Mouse (Mus musculus): ENCODE measurements around the gene Slc35f3. TPM values are rescaled to one million over a fixed set of nuclear protein-coding genes. Genes with fewer than 3 reads are reported as not detected.

Gene Slc35f3
- 0.18 and 0.21 TPM in 2 replicates for total RNA-seq (2012; rRNA removed)

DNA sequence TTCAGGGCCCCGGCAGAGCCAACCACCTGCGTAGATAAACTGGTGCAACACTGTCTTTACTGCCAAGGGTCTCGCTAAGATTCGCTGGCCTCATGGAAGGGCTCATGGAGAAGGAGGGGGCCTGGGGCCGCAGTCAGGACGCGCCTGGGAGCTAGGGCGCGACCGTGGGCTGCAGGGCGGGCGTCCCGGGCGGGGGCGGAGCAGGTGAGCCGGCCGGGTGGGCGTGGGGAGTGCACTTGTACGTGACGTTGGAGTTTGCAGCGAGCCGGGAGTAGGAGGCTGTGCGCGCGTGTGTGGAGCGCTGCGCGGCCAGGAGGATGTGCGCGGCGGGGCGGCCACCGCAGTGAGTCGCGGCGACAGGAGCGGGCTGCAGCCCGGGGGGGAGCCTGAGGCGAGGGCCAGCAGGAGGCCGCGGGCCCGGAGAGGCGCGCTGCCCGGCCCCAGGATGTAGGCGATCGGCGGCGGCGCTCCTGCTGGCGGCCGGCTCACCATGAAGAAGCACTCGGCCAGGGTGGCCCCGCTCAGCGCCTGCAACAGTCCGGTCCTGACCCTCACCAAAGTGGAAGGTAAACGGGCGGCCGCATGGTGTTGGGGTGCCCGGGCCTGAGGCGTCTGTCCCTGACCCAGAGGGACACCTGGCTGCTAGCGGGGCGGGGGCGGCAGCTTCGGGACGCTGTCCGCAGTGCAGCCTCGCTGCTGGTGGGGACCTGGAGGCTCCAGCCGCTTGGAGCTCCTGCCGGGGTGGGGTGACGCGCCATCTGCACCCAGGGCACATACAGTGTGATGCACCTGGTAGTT lies at the start of gene Slc35f3:
Slc35f3 (plus strand) TSS at position 263 of the 798 bp plus-strand sequence.
- peak within 1 kb of the TSS; percentile 54 for H3K9ac ChIP-seq (ENCODE audit: insufficient read depth, low read depth, low read length, poor library complexity, severe bottlenecking)
- TF ChIP-seq HCFC1 (IDR thresholded peaks at IDR 0.05; ENCODE audit: borderline replicate concordance, insufficient read depth, low read length) (no peak), ZNF384 (IDR thresholded peaks at IDR 0.05; ENCODE audit: low read depth, low read length) (no peak), CHD2 (IDR thresholded peaks at IDR 0.05; ENCODE audit: low read depth, low read length) (no peak), MAFK (IDR thresholded peaks at IDR 0.05; ENCODE audit: insufficient read depth, low read depth, low read length) (no peak), ZC3H11A (IDR thresholded peaks at IDR 0.05; ENCODE audit: borderline replicate concordance, low read depth, low read length) (no peak)
- H3K9me3 ChIP-seq (ENCODE audit: control insufficient read depth, insufficient read depth, low read depth, low read length) = no peaks in the 10 kb centered on the region
- peak; percentile 19 for DNase-seq (ENCODE audit: low read depth, low spot score)
- H3K4me3 ChIP-seq (ENCODE audit: insufficient read depth in 1 of 2, low read depth in 1 of 2, low read length in 2 of 2, poor library complexity in 1 of 2, severe bottlenecking in 1 of 2) = peak within 1 kb of the TSS; percentile 55 to 73
- H3K27ac ChIP-seq (ENCODE audit: insufficient read depth, low read depth, low read length, poor library complexity, severe bottlenecking) = no peak within 1 kb of the TSS
- H3K36me3 ChIP-seq (ENCODE audit: control insufficient read depth, insufficient read depth, low read length, poor library complexity, severe bottlenecking) = no peaks in the 10 kb centered on the region
- H3K4me1 ChIP-seq (ENCODE audit: control insufficient read depth in 2 of 2, insufficient read depth in 2 of 2, low read length in 2 of 2, poor library complexity in 1 of 2) = no peaks in the 10 kb centered on the region; a peak in 1 of 4 replicates
- in situ Hi-C loops (cut with MboI; ENCODE audit: low sequenced_read_pairs in 2 of 2, unreplicated experiment in 2 of 2) = no loop called here

DNA sequence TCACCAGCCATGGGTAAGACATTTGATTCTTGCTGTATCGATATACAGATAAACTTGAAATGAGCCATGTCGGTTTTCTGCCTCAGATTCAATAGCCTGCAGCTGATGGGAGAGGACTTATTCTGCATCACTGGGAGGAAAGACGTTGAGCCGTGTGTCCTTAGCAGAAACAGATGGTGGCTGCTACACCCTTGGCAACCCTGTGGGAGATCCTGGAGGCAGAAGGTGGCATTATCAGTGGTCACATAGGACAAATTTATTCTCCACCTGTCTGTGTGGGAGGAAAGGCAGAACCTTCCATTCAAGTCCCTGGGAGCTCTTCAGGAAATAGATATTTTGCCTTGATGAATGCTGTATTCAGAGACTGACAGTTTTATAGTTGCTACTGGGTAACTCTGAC lies 47.9 kb upstream of the Slc35f3 start:
- TF ChIP-seq MAFK (IDR thresholded peaks at IDR 0.05; ENCODE audit: insufficient read depth, low read depth, low read length) = no peak
- no peak for TF ChIP-seq CHD2 (IDR thresholded peaks at IDR 0.05; ENCODE audit: low read depth, low read length)
- TF ChIP-seq HCFC1 (IDR thresholded peaks at IDR 0.05; ENCODE audit: borderline replicate concordance, insufficient read depth, low read length) = no peak
- no peak for TF ChIP-seq ZC3H11A (IDR thresholded peaks at IDR 0.05; ENCODE audit: borderline replicate concordance, low read depth, low read length)
- TF ChIP-seq ZNF384 (IDR thresholded peaks at IDR 0.05; ENCODE audit: low read depth, low read length) = no peak
- Histone ChIP-seq H3K4me1 (ENCODE audit: control insufficient read depth in 2 of 2, insufficient read depth in 2 of 2, low read length in 2 of 2, poor library complexity in 1 of 2) (no peaks in the 10 kb centered on the region), H3K9me3 (ENCODE audit: control insufficient read depth, insufficient read depth, low read depth, low read length) (no peaks in the 10 kb centered on the region), H3K36me3 (ENCODE audit: control insufficient read depth, insufficient read depth, low read length, poor library complexity, severe bottlenecking) (no peaks in the 10 kb centered on the region), H3K27ac (ENCODE audit: insufficient read depth, low read depth, low read length, poor library complexity, severe bottlenecking) (no peak overlapping the region), H3K4me3 (ENCODE audit: insufficient read depth in 1 of 2, low read depth in 1 of 2, low read length in 2 of 2, poor library complexity in 1 of 2, severe bottlenecking in 1 of 2) (no peak overlapping the region), H3K9ac (ENCODE audit: insufficient read depth, low read depth, low read length, poor library complexity, severe bottlenecking) (no peak overlapping the region)
- in situ Hi-C loops (cut with MboI; ENCODE audit: low sequenced_read_pairs in 2 of 2, unreplicated experiment in 2 of 2) = no loop called here
- no peak for DNase-seq (ENCODE audit: low read depth, low spot score)

DNA sequence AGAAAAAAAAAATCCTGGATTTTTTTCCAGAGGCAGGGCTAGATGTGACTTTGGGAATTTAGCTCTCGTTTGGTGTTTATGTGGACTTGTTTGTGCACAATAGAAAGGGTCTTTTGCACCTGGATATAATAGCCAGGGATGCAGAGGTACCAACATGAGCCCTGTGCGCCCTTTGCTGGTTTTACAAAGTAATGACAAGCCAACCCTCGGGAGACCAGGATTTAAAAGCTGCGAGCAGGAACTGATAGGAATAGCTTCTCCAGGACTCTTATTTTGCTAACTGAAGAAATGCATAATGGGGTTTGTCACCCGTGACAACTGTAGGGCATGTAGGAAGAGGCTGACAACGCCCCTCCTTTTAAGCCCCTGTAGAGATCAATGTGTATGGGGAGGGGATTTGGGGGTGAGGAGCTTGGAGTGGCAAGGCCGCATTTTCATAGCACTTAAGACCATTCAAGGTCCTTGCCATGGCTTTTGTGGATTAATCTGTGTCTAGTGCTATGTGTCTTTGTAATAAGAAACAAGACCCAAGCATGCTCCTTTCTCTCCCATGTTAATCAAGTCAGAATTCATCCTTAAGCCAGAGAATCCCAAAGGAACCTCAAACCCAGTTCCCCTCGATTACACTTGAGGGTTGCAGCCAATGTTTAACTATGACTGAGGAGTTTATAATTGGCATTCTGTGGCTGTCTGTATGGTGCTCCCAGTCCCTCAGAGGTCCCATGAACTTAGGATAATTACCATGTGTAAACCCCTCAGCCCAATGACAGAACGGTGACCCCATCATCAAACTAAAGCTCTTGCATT lies 41.6 kb upstream of the Slc35f3 start:
- no peak overlapping the region for H3K4me3 ChIP-seq (ENCODE audit: insufficient read depth in 1 of 2, low read depth in 1 of 2, low read length in 2 of 2, poor library complexity in 1 of 2, severe bottlenecking in 1 of 2)
- in situ Hi-C loops (cut with MboI; ENCODE audit: low sequenced_read_pairs in 2 of 2, unreplicated experiment in 2 of 2) = no loop called here
- H3K9me3 ChIP-seq (ENCODE audit: control insufficient read depth, insufficient read depth, low read depth, low read length) = no peaks in the 10 kb centered on the region
- H3K4me1 ChIP-seq (ENCODE audit: control insufficient read depth in 2 of 2, insufficient read depth in 2 of 2, low read length in 2 of 2, poor library complexity in 1 of 2) = peaks cover 0 to 3% of the 10 kb centered on the region in 2 experiments; a peak in 1 of 4 replicates
- DNase-seq (ENCODE audit: low read depth, low spot score) = no peak
- no peak overlapping the region for H3K9ac ChIP-seq (ENCODE audit: insufficient read depth, low read depth, low read length, poor library complexity, severe bottlenecking)
- H3K27ac ChIP-seq (ENCODE audit: insufficient read depth, low read depth, low read length, poor library complexity, severe bottlenecking) = no peak overlapping the region
- H3K36me3 ChIP-seq (ENCODE audit: control insufficient read depth, insufficient read depth, low read length, poor library complexity, severe bottlenecking) = no peaks in the 10 kb centered on the region
- no peak for TF ChIP-seq CHD2 (IDR thresholded peaks at IDR 0.05; ENCODE audit: low read depth, low read length)

DNA sequence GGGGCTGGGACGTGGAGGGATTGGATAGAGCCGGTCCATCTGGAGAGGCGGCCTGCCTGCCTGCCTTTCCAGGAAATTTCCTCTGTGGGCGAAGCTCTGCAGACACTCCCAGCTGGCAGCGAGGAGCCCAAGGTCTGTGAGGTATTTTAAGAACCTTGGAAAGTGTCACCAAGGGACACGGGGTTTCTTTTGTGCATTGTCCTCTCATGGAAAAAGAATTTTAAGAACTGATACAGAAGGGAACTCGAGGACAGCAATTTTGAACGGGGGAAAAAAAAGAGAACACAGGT lies 41.0 kb upstream of the Slc35f3 start:
- Histone ChIP-seq H3K27ac (ENCODE audit: insufficient read depth, low read depth, low read length, poor library complexity, severe bottlenecking) (no peak overlapping the region), H3K9ac (ENCODE audit: insufficient read depth, low read depth, low read length, poor library complexity, severe bottlenecking) (no peak overlapping the region), H3K36me3 (ENCODE audit: control insufficient read depth, insufficient read depth, low read length, poor library complexity, severe bottlenecking) (no peaks in the 10 kb centered on the region), H3K9me3 (ENCODE audit: control insufficient read depth, insufficient read depth, low read depth, low read length) (no peaks in the 10 kb centered on the region), H3K4me3 (ENCODE audit: insufficient read depth in 1 of 2, low read depth in 1 of 2, low read length in 2 of 2, poor library complexity in 1 of 2, severe bottlenecking in 1 of 2) (no peak overlapping the region), H3K4me1 (ENCODE audit: control insufficient read depth in 2 of 2, insufficient read depth in 2 of 2, low read length in 2 of 2, poor library complexity in 1 of 2) (peaks cover 0 to 3% of the 10 kb centered on the region in 2 experiments; a peak in 1 of 4 replicates)
- no peak for DNase-seq (ENCODE audit: low read depth, low spot score)
- no peak for TF ChIP-seq CHD2 (IDR thresholded peaks at IDR 0.05; ENCODE audit: low read depth, low read length)
- TF ChIP-seq ZC3H11A (IDR thresholded peaks at IDR 0.05; ENCODE audit: borderline replicate concordance, low read depth, low read length) = no peak
- TF ChIP-seq ZNF384 (IDR thresholded peaks at IDR 0.05; ENCODE audit: low read depth, low read length) = no peak
- in situ Hi-C loops (cut with MboI; ENCODE audit: low sequenced_read_pairs in 2 of 2, unreplicated experiment in 2 of 2) = no loop called here
